Mouse (Mus musculus): Measurements from ENCODE around the gene Tbc1d4.

- TF ChIP-seq GATA1 (IDR thresholded peaks at IDR 0.05; ENCODE audit: low read length) (no peak), TAL1 (IDR thresholded peaks at IDR 0.05; ENCODE audit: low read length) (no peak)
Measured at GRCm38 (mm10) chr14:101504473-101505200, 104.4 kb downstream of the Tbc1d4 start.

Data from erythroblast, embryonic 14.5 days (primary cell).